Mouse (Mus musculus): ENCODE measurements around the gene Opcml. TPM values are rescaled to one million over a fixed set of nuclear protein-coding genes. Genes with fewer than 3 reads are reported as not detected.

Opcml gene
- total RNA-seq, 4 experiments from 2014 or later, result 0.80 to 2.2 (median 1.8) TPM

DNA sequence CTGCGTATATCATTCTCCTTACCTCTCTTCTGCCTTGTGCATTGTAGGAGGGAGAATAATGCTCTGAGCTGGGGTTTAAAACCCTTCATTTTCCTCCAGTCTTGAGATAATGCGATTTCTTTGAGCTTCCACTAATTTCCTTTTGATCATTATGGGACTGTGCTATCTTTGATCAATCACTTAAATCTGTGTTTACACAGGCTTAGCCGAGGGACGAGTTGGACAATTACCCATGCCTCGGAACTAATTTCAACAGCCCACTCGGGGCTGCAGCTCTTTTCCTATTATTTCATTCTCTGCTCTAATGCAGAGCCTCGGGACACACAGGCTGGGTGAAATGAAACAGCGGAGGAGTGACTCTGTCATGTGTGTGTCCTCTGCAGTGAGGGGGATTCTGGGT is 220.9 kb downstream of the Opcml start:
- no peak for DNase-seq

DNA sequence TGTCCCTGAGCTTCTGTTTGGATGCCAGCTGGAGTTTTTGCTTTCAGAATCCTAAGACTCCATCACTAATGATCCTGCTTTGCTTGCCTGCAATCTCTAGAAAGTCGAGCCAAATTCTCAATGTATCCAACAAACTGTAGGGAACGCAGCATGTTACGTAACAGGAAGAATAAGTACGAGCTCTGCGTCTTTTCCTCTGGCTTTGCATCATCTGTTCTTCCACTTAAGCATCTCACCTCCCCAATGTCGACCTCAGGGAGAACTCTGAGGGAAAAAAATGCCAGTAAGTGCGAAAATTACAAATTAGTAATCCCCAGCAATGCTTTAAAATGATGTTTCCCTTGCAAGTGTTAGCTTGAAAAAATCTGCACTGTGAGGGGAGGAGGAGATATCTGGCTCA is 222.1 kb downstream of the Opcml start:
- no peak for DNase-seq

DNA sequence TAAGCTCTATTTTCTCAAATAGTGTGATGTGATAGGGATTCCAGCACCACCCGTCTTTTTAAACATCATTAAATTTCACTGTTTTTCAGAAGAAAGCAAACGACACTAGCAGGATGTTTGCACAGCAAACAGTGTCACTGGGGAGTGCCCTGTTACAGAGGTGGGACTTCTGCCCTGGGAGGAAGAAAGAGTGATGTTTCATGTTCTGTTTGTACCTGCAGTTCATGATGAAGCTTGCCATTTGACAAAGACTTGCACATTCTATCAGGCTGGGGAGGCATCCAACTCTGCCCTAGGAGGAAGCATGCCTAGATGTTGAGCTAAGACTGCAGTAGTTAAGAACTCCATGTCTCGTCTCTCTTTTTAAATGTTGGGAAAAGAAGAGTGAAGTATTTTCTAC is 222.6 kb downstream of the Opcml start:
- no peak for DNase-seq

DNA sequence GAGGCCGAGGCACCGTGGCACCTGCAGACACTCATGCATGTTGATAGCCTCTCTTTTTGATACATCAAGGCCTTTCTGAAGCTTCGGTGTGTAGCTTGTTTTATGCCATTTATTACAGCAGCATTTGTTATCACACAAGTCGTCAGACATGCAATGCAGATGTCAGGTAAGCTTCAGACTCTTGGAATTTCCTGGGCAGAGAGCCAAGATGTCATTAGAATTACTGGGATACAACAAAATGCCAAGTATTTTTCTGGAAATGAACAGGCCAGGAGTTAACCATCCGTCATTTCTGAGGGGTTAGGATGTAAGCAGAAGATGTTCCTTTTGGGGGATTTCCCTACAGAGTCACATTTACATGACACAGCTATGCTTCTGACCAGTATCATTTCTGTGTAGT is 237.6 kb downstream of the Opcml start:
- no peak for DNase-seq

DNA sequence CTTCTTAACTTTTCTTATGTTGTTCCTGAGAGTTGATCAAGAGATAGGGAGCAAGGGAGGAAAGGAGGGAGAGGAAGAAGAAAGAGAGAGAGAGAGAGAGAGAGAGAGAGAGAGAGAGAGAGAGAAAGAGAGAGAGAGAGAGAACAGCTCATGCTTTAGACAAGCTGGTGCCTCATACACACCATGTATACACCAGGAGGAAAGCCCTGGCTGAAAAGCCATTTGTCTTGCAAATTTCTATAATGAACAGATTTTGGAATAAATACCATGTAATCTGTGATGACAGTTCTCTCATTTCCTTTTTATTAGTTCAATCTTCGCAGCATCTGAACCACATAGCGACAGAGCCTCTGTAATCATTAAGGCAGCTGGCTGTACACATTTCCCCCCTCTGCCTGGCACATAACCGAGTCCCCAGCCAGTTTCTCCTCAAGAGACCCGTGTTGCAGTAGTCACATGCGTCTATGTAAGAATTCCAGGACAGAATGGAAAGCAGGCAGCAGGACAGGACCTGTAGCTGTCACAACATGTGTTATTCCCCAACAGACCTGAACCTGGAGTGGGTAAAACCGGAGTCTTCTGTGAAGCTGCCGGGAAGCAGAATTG is 238.3 kb downstream of the Opcml start:
- DNase-seq, result no peak

DNA sequence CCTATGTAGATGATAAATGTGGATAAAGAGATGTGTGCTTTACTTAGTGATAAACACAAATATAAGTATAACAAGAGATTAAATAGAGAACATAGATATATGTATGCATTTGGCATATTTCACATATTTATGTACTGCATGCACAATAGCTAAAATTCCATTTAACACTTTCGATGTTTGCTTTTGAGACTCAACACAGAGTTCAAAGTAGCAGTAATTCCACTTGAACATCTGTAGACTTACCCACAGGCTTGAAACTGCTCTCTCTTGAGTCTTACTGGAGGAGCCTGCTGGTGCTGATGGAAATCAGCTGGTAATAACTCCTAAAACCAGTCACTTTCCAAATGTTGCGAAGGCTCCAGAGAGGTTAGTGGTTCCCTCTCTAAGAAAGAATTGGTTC is 258.6 kb downstream of the Opcml start:
- DNase-seq, result no peak

DNA sequence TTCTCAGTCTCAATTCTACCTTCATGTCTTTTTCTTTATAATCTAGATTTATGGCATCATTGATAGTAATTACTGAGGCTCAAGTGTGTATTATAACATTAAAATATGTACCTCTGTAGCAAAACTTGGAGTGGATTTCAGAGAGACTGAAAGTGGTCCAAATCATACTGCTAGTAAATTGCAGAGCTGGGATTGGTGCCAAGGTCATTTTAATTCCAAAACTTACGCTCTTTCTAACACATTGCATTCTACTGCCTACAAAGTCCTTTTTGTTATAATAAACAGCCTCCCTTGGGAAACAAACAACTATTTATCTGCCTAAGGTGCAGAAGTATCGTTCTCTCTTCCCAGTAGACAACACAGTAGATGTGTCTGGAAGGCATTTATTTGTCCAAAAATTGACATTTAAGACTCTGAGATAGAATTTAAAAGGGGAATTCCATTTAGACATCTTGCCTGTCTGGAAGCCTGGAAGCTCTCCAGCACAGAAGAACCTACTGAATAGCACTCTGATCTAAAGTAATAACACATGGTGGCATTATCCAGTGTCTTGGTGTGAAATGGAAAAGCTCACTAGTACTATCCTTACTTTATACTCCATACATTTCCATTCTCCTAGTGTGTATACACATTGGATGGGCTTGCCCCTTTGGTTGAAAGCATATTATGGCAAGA is 266.7 kb downstream of the Opcml start:
- DNase-seq, result no peak

DNA sequence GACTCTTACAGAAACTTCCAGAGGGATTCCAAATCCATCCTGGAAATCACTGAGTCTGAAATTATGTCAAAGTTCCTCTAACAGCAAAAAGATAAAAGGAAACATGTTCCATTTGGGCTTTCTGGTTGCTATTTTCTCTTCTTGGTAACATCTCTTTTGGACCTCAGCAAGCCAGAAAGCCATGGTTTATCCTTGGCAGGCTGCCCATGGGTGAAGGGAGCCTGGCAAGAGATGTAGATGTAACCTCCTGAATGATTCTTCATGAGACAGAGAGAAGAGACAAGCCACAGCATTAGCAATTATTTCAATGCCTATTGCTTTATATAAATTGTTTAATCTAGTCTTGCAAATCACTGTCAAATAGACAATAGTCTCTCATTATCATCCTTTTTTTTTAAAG is 274.6 kb downstream of the Opcml start:
- DNase-seq, result no peak

DNA sequence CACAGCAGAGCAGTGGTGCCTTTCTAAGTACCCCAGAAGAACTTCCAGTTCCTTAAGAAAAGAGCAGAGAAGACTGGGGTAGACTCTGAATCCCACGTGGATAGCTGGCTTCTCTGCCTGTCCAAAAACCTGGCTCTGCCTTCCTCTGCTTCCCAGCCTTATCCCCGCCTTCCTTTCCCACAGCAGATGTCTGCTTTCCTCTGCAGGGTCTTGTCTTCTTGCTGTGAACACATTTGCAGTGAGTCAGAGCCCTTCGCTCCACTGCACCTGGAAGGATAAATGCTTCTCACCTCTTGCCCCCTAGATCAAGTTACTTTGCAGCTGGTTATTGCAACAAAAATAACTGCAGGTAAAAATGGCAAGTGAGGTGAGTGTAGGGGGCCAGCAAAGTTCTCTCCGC is 290.1 kb downstream of the Opcml start:
- DNase-seq, result no peak

DNA sequence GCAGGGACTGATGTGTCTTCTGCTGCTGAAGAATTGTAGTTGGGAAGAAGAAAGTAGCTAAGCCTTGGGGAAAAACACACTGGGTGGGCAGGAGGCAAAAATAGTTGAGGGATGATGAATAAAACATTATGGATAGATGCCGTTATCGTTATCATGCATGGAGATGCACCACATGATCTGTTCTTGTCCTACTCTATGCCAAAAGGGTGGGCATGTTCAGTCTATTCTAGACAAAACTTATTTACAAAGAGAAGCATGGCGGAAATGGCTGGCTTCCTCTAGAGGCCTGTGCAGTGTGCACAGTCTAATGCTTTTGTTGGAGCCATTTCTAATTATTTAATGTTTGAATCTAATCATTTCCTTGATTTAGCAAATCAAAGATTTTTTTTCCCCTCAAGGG is 293.2 kb downstream of the Opcml start:
- no peak for DNase-seq

DNA sequence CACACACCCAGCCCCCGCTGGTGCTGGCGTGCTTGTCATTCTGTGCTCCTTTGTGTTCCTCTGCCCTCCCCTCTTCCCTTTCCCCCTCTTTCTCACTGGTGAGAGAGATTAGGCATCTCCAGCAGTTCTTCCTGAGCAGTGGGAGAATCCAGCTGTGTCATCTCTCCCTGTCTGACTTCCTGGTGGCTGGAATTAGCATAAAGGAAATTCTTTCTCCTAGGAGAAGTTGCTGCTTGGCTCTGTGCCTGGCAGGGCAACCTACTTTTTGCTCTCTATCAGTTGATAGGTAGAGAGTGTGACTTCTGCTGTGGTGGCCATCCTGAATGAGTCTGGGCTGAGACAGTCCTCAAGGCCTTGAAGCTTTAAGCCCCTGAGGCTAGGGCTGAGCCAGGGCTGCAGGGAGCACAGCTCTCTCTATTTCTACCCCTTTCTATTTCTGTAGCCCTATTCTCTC is 293.7 kb downstream of the Opcml start:
- DNase-seq, result no peak

DNA sequence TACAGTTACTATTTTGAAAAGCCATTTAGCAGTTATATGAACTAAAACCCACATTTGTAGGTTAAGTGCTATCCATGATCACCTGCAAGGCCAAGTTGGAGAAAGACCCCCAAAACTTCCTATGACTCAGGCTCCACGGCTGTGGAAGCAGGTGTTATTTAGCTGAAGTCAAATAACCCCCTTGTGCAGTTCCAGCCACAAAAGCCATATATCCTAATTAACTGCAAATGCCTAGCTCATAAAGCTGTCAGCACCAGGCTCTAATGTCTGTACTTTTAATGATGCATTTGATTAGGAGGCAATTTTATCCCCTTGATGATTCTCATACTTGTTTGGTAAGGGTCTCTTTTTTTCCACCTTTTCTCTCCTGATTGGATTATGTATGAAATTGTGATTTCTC is 300.8 kb downstream of the Opcml start:
- DNase-seq, result no peak

DNA sequence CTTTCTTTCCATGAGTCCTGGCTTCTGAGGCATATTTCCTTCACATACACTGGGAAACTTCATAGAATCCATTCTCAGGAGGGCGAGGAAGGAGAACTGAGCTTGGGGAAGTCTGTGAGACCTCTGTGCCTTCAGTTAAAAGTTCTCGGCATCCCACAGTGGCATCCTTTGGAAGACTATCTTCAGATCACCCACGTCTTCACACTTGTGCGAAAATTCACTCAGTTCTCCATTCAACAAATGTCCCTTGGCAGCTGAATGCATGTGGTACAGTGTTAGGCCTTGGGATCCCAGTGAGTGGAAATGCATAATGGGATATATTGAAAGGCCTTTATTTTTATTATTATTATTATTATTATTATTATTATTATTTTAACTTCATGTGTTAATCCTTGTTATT is 304.1 kb downstream of the Opcml start:
- DNase-seq, result no peak

DNA sequence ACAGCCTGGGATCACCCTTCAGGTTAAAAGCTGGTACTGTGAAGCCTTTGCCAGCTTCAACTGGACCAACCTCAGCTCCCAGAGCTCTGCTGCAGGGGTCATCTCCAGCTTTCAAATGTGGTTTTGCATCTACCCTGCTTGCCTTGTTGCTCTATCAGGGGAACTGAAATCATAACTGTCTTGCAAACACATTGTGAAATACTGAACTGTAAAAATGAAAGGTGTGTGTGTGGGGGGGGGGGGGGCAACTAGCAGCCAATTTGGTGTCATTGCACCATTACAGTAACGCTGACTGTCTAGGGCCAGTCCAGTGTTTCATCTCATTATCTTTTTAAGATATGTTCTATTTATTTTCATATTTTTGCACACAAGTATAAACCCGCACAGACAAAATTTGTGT is 305.6 kb downstream of the Opcml start:
- no peak for DNase-seq

DNA sequence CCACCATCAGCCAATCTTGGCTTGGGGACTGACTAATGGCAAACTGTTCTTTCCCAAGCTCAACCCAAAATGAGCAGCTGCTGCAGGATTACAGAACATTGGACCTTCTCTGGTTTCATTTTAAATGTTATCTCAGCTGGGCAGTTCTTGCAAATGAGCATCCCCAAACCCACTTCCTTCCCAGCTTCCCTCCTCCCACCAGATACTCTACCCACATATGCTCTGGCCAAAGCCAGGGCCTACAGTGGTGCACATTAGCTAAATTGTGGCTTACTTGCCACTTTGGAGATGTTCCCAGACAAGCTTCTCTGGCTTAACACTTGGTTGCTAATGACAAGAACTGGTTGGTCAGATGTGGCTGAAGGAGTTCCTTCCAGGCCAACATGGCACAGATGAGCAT is 311.4 kb downstream of the Opcml start:
- DNase-seq, result no peak

DNA sequence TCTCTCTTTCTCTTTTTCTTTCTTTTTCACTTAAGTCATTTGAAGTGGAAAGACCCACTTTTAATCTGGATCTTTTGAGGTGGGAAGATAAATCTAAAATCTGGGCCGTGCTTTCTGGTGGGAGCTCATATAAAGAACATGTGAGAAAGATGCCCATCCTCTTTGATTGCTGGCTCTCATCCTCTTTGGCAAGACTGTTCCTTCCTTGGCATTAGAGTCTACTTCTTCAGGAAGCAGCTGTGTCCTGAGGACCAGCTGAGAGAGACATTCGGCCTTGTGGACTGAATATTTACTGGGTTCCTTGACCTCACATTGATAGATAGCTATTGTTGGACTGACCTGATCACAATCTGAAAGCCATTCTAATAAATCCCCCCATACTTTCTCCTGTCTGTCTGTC is 331.3 kb downstream of the Opcml start:
- DNase-seq, result no peak

DNA sequence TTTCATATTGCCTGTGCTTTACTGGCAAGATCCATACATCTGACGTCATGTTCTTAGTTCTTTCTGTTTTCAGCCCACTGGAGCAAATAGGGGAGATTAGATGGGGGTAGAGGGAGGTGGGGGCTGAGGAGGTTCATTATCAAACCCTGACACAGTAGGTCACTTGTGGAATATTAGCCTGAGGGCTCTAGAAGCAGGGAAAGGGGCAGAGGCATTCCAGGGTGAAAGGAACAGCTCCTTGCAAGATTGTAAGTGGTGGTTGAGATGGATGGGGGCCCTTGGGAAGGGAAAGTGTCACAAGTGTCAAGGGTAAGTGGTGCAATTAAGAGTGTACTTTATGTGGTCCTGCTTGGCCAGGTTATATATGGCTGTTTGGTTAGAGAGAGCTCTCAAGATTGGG is 338.2 kb downstream of the Opcml start:
- DNase-seq, result no peak

DNA sequence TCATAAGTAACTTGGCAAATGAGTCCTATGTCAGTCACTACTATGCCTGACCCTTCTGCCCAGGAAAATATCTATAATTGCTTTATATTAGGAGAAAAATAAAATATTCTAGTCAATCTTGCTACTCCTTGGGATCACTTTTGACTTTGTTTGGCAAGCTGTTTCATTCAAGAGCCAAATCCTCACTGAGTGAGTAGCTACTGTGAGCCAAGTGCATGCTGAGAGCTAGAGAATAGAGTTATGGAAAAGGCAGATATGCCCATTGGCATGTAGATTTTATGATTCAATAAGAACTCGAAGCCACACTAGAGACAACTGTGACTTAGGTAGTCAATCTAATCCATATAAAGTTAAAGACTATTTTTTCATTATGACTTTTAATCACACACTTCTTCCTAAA is 340.9 kb downstream of the Opcml start:
- no peak for DNase-seq

DNA sequence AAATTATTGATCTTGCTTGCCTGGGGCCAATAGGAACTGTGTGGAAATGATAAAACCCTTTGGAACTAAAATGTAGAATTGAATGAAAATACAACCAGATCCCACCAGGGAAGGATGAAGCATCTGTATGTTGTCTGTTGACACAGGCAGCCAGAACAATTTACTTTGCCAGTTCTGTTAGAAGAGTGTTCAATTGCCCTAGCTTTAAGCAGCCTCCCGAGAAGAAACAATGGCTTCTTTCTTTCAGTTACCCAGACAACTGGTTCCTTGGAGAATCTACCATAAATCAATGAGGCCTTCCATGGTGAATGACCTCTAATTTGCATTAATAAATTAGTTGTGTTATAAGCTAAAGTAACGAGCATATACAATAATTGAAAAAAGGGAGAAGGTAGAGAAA is 346.0 kb downstream of the Opcml start:
- no peak for DNase-seq

DNA sequence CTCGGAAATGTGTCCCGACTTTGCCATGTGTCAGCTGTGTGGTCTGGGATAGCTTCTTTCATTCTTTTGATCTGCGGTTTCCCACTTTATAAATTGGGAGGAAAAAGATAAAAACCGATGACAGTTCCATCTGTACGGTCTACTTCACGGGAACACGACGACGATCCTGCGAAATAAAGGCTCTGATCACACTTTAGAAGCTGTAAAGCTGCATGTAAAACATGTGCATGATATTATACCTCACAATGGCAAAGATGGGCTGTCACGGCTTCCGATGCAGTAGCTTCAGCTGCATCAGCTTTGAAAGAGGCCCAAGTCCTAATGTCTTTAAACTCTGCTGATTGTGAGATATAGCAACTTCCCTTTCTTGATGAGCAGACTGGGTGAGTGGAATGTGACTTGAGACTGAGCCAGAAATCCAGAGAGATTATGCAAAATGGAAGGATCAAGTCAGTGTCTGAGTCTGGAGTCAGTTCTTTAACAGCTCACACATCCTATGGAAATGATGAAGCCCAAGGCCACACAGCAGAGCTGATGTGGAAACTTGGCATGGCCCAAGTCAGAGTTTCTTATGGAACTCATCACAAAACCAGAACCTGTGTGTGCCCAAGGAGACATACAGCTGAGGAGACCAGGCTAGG is 349.5 kb downstream of the Opcml start:
- no peak for DNase-seq

DNA sequence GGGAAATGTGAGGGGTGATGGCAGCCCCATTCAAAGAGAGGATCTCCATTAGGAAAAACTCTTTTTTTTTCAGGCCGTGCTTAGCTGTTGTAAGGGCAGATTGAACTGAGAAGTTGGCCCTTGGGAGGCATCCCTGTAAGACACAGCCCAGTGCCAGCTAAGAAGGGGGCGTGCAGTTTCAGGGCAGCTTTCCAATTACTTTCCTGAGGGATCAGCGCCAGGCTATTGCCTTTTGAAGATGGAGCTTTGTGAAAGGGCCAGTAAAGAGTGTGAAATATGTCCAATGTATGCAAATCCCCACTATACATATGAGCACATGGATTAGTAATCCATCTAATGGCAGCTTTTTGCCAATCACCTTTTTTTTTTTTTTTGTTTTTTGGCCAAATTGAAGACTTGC is 358.9 kb downstream of the Opcml start:
- DNase-seq, result no peak

DNA sequence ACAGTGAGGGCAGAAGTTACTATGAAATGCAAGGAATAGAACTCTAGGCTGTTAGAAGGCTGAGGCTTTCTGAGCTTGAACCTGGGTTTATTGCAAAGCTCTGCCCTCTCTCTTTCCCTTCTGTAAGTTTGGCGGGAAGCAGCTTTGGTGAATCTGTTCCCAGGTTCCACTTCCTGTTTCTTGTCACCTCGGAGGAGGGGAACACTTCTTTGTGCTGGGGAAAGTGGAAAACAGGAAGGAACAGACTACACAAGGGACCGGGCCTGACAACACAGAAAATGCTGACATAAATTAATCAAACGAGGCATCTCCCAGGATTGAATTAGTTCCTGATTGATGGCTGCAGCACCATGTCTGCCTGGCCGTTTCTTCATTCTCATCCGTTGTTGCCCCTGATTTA is 363.2 kb downstream of the Opcml start:
- DNase-seq, result no peak

DNA sequence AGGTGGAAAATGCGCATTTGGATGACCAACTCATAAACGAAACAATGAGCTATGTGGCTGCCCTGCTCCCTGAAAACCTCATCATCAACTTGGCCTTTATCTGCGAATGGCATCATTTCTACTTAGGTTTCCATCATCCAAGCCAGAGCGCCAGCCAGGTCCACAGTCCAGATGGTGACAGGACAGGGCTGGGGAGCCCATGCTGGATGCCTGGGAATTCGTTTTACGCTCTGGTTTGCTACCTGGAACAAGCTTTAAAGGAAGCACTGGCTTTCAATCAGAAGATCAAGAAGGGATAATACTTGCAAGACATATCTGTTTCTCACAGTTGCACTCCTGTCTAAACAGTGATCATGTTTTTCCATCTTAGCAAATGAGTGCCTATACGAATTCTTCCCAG is 366.5 kb downstream of the Opcml start:
- no peak for DNase-seq

DNA sequence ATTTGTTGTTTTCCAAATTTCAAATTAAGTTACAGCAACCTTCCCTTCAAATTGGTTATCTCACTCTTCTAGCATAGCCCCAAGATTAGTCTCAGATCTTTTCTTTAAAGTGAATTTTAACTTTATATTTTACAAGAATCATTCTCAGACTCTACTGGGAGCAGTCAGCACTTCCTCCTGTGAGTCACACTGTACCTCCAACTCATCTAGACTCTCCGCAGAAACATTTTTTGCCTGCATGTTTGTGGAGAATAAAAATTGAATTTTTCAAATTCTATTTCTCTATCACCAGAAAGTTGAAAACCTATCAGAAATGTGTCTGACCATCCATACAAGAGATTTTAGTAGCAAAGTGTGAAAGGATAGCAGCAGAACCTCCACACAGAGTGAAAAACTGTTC is 370.4 kb downstream of the Opcml start:
- DNase-seq, result no peak
